Mouse (Mus musculus) stomach, embryonic 15.5 days (tissue): ENCODE data around the gene Brk1. TPM values are rescaled to one million over a fixed set of nuclear protein-coding genes. Genes with fewer than 3 reads are reported as not detected.

ENCODE experiments used
- ATAC-seq: fragments of 200-750 bp; cut with Nextera tagmentation; 2 replicates; pipeline ENCODE4 v1.8.0; 2017; ENCODE audit warnings: low read depth, moderate number of reproducible peaks, moderate TSS enrichment; ENCODE audit not compliant: insufficient read depth, low FRiP score
- H3K27ac ChIP-seq: fragments of 300-500 bp; sonication (generic); 2 replicates; pipeline ENCODE4 v1.5.1; 2015; ENCODE audit warnings: mild to moderate bottlenecking, inconsistent platforms
- H3K27me3 ChIP-seq: fragments of 300-500 bp; sonication (generic); replicated peaks from 2 replicates; pipeline ENCODE4 v1.6.1; 2015; ENCODE audit warnings: inconsistent platforms
- H3K36me3 ChIP-seq: fragments of 300-500 bp; sonication (generic); 2 replicates; pipeline ENCODE4 v1.6.1; 2015; ENCODE audit warnings: inconsistent platforms
- H3K4me1 ChIP-seq: fragments of 300-500 bp; sonication (generic); 2 replicates; pipeline ENCODE4 v1.6.1; 2015; ENCODE audit warnings: inconsistent platforms
- H3K4me2 ChIP-seq: fragments of 300-500 bp; sonication (generic); 2 replicates; pipeline ENCODE4 v1.6.1; 2015; ENCODE audit warnings: mild to moderate bottlenecking, inconsistent platforms
- H3K4me3 ChIP-seq: fragments of 300-500 bp; sonication (generic); replicated peaks from 2 replicates; pipeline ENCODE4 v1.5.1; 2015; ENCODE audit warnings: inconsistent platforms
- H3K9ac ChIP-seq: fragments of 300-500 bp; sonication (generic); 2 replicates; pipeline ENCODE4 v1.6.1; 2015; ENCODE audit warnings: inconsistent platforms
- H3K9me3 ChIP-seq: fragments of 300-500 bp; sonication (generic); 2 replicates; pipeline ENCODE4 v1.6.1; 2016; ENCODE audit warnings: inconsistent platforms
- WGBS: fragments of 180-500 bp; shearing (Covaris S2); methylation state at CpG from one replicate; pipeline ENCODE4 v1.1.7; 2015; 5-methylcytosine and 5-hydroxymethylcytosine counted together
- polyA plus RNA-seq: library from polyadenylated mRNA; unstranded; fragments of >200 nt; fragmentation: Nextera tagmentation; extraction: Ambion mirVana; gene quantifications from 2 replicates; pipeline ENCODE4 v1.2.1, GENCODE M21; 2015

The Brk1 gene
- 199 and 202 TPM in 2 replicates for polyA plus RNA-seq

DNA sequence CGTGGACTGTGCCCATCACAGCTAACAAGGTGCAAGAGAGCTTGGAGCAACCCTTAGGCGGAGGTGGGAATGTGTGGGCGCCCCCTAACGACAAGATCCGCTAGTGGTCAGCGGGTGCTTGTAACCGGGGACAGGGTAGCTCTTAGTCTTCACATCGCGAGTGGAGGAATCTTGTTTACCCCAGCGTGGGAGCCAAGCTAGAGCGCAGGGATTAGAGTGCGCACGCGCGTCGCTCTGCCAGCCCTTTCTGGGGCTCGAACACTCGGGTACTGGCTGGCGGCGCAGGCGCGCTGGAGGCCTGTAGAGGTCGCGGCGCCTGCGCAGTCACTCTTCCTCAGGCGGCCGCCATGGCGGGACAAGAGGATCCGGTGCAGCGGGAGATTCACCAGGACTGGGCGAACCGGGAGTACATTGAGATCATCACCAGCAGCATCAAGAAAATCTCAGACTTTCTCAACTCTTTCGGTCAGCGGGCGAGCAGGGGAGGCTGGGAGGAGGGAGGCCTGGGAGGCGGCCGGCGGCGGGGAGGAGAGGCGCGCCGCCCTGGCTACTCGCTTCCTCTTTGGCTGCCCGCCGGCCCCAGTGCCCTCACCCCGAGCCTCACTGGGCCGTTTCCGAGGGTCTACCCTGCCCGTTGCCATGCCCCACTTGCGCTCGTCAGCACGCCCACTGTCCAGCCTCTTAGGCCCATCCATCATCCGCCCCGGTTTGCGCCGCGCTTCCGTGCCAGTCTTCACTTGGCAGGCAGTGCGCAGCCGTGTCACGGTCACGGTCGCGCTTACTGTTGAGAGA, at the start of gene Brk1:
Brk1 (plus strand) TSS at position 341 of the 792 bp plus-strand sequence.
- H3K36me3 ChIP-seq, result no peaks in the 10 kb centered on the region
- peaks cover 14% of the 10 kb centered on the region for H3K4me1 ChIP-seq
- H3K27ac ChIP-seq, result peak within 1 kb of the TSS; percentile 74
- peak; percentile 92 for ATAC-seq
- H3K9ac ChIP-seq, result peak within 1 kb of the TSS; percentile 86
- under 1% methylated on average over 57 of the region's 65 CpGs for WGBS
- H3K4me2 ChIP-seq, result peak within 1 kb of the TSS; percentile 81
- no peaks in the 10 kb centered on the region for H3K27me3 ChIP-seq
- H3K9me3 ChIP-seq, result no peaks in the 10 kb centered on the region
- peak within 1 kb of the TSS; percentile 92 for H3K4me3 ChIP-seq

DNA sequence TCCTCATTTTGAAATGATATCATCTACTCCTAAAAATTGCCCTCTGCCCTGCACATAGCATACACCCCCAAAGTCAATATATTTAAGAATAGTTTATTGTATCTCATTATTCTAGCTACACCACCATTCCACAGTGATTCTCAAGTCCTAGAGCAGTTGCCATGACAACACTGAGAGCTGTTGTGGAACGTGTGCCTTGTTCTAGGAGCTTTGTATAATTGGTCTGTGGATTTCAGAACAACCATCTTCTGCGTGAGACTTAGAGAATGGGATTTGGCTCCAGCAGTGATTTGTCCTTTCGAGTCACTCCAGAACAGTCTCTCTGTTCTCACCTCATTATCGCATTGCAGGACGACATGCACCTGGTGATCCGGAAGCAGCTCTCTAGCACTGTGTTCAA, 44.8 kb upstream of the Brk1 start:
- Histone ChIP-seq H3K4me3 (no peak overlapping the region), H3K4me2 (no peak overlapping the region), H3K9me3 (no peaks in the 10 kb centered on the region), H3K27ac (no peak overlapping the region), H3K4me1 (no peaks in the 10 kb centered on the region), H3K27me3 (no peaks in the 10 kb centered on the region), H3K9ac (no peak overlapping the region), H3K36me3 (no peaks in the 10 kb centered on the region)
- WGBS, result 82% methylated on average over 6 of the region's 6 CpGs
- ATAC-seq, result no peak

DNA sequence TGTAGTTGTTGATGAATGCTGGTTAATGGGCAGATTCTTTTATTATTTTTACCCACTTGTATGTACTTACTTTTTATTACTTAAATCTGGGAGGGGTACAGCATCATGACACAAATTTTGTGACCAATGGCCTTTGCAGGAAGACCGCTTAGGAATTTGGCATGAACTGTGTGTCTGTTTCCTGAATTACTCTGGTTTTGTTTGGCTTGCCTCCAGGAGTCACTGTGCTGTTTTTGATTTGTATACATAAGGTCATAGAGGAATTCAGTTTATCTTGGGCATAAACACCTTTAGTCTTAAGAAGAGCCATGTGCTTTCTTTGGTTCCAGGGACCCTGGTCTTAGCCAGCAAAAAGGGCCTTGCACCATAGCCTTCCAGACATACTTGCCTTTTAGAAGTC, 40.0 kb upstream of the Brk1 start:
- Histone ChIP-seq H3K4me1 (no peaks in the 10 kb centered on the region), H3K9ac (no peak overlapping the region), H3K4me2 (no peak overlapping the region), H3K27me3 (no peaks in the 10 kb centered on the region), H3K9me3 (no peaks in the 10 kb centered on the region), H3K36me3 (no peaks in the 10 kb centered on the region), H3K27ac (peak overlapping the region; percentile 22; the same call in 1 of the 2 replicates), H3K4me3 (no peak overlapping the region)
- no peak for ATAC-seq
- 67% methylated on average over 1 of the region's 1 CpGs for WGBS

DNA sequence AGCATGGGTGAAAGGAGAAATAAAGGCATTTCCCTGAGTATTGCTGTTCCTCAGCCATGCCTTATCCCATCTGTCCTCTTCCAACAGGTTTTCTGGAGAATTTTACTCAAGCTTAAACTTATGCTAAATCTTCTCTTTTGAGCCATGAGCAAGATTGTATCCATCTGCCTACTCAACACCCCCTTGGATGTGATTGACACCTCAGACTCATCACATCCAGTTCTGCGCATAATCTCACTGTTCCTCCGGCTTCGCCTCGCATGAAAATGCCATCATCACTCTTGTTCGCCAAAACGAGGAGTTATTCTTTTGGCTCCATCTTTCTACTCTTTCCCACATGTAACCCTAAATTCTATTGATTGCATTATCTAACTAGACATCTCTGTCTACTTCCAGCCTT, 28.5 kb upstream of the Brk1 start:
- no peaks in the 10 kb centered on the region for H3K9me3 ChIP-seq
- no peak overlapping the region for H3K9ac ChIP-seq
- no peaks in the 10 kb centered on the region for H3K4me1 ChIP-seq
- peaks cover 6% of the 10 kb centered on the region; the same call in 1 of the 2 replicates for H3K36me3 ChIP-seq
- H3K27ac ChIP-seq, result no peak overlapping the region
- no peak overlapping the region for H3K4me3 ChIP-seq
- H3K4me2 ChIP-seq, result no peak overlapping the region
- 94% methylated on average over 6 of the region's 6 CpGs for WGBS
- ATAC-seq, result no peak
- H3K27me3 ChIP-seq, result no peaks in the 10 kb centered on the region

DNA sequence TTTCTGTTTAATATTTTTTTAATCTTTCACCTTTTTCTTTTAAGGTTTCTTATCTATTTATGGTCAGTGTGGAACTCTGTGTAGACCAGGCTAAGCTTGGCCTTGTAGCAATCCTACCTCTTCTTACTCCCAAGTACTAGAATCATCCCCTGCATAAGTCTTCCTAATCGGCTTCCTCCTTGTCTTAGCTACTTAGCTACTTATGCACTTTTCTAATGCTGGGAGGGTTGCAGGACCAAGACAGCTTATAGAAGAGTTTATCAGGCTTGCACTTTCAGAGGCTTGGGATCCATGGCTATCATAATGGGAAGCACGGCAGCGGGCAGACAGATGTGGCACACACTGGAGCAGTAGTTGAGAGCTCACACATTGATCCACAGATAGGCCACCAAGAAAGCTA, 25.3 kb upstream of the Brk1 start:
- H3K9me3 ChIP-seq, result no peaks in the 10 kb centered on the region
- no peak for ATAC-seq
- WGBS, result 89% methylated on average over 3 of the region's 3 CpGs
- H3K4me3 ChIP-seq, result no peak overlapping the region
- H3K27ac ChIP-seq, result no peak overlapping the region
- H3K4me1 ChIP-seq, result no peaks in the 10 kb centered on the region
- H3K9ac ChIP-seq, result no peak overlapping the region
- H3K27me3 ChIP-seq, result no peaks in the 10 kb centered on the region
- H3K4me2 ChIP-seq, result no peak overlapping the region
- H3K36me3 ChIP-seq, result no peaks in the 10 kb centered on the region

DNA sequence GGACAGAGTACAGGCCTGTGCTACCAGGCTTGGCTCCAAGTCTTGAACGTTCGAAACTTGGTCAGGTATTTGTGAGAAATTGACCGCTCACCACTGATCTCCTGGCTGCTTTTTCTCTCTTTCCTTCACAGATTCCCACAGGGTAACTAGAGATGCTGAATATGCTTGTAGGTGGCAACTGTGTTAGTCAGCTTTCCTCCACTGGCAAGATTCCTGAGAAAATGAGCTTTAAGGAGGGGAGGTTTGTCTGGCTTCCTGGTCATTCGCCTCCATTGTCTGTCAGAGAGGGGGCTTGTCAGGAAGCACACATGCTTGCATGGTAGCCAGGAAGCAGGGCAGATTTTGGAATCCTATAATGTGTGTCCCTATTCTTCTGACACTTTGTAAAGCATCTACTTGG, 21.5 kb upstream of the Brk1 start:
- Histone ChIP-seq H3K4me2 (no peak overlapping the region), H3K27me3 (no peaks in the 10 kb centered on the region), H3K9ac (no peak overlapping the region), H3K4me3 (no peak overlapping the region), H3K27ac (no peak overlapping the region), H3K9me3 (no peaks in the 10 kb centered on the region), H3K4me1 (no peaks in the 10 kb centered on the region), H3K36me3 (no peaks in the 10 kb centered on the region)
- WGBS, result 86% methylated on average over 4 of the region's 4 CpGs
- no peak for ATAC-seq

DNA sequence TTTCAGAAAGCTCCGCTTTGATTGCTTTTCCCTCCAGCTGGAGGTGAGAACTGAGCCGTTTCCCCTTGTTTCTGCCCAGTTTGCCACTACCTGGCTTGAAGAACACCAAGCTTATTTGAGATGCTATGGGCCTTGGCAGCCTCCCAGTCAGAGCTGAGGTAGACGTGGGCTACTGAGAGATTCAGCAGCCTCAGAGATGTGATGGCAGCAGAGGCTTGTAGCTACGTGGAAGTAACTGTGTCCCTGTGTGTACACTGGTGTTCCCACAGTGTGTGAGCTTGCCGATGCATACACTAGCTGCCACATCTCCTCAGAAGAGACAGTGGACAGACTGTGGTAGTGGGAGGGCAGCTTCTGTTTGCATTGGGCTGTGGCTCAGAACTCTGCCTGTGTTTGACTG, 19.5 kb upstream of the Brk1 start:
- Histone ChIP-seq H3K9me3 (no peaks in the 10 kb centered on the region), H3K36me3 (no peaks in the 10 kb centered on the region), H3K9ac (no peak overlapping the region), H3K27ac (no peak overlapping the region), H3K4me1 (no peaks in the 10 kb centered on the region), H3K4me2 (no peak overlapping the region), H3K27me3 (no peaks in the 10 kb centered on the region), H3K4me3 (no peak overlapping the region)
- WGBS, result 86% methylated on average over 5 of the region's 5 CpGs
- no peak for ATAC-seq

DNA sequence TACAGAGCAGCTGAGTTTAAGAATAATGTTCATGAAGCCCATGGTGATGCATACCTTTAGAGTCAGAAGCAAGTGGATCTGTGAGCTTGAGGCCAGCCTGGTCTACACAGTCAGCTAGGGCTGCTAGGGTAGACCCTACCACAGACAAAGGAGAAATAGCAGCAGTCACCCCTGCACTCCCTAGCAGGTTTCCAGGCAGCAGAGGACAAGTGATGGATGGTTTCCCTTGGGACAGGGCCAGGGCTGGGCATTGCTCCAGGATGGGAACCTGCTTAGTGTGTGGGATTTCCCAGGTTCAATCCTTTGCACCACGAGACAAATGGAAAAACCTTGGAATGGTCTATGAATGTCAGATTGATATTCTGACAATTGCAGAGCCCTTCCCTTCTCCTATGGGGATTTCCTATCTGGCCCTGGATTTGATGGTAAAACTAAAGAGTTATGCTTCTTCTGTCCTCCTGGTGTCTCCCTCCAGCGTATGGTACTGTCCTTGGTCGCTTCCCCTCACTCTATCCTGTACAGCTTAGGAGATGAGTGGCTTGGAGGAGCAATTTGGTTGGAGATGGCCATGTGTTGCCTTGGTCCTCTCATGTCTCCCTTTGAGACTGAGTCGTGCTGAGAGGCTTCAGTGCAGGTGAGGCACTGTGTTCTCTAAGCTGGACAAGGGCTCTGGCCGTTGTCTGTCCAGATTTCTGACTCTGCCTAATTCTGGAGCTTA, 17.9 kb upstream of the Brk1 start:
- H3K27ac ChIP-seq, result no peak overlapping the region; the same call in 1 of the 2 replicates
- ATAC-seq, result peak; percentile 68; the same call in 1 of the 2 replicates

DNA sequence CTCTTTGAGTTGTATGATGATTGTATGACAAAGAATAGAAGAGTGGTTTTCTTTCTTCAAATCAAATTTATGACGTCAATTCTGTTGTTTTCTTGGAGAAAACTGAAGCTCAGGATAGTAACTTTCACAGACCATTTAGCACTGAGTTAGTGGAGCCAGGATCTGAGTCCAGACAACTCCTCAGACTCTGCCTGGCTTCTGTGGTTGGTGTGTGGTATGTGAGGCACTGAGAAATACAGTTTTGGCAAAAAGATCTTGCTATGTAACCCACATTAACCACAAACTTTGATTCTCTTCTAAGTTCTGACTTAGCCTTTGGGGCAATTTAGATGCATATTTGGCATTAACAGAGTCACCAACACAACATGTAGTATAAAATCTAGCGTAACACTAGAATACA, 11.9 kb upstream of the Brk1 start:
- WGBS, result 91% methylated on average over 2 of the region's 2 CpGs
- Histone ChIP-seq H3K4me2 (no peak overlapping the region), H3K36me3 (no peaks in the 10 kb centered on the region), H3K9ac (no peak overlapping the region), H3K4me3 (no peak overlapping the region), H3K9me3 (no peaks in the 10 kb centered on the region), H3K27ac (no peak overlapping the region), H3K27me3 (no peaks in the 10 kb centered on the region), H3K4me1 (no peaks in the 10 kb centered on the region)
- no peak for ATAC-seq

More for the DNA sequence above, 17.9 kb upstream of the Brk1 start:
- H3K27me3 ChIP-seq, result no peaks in the 10 kb centered on the region
- no peaks in the 10 kb centered on the region for H3K36me3 ChIP-seq
- no peak overlapping the region for H3K9ac ChIP-seq
- WGBS, result 47% methylated on average over 5 of the region's 5 CpGs
- no peaks in the 10 kb centered on the region for H3K9me3 ChIP-seq
- H3K4me3 ChIP-seq, result no peak overlapping the region
- no peaks in the 10 kb centered on the region for H3K4me1 ChIP-seq
- H3K4me2 ChIP-seq, result no peak overlapping the region

DNA sequence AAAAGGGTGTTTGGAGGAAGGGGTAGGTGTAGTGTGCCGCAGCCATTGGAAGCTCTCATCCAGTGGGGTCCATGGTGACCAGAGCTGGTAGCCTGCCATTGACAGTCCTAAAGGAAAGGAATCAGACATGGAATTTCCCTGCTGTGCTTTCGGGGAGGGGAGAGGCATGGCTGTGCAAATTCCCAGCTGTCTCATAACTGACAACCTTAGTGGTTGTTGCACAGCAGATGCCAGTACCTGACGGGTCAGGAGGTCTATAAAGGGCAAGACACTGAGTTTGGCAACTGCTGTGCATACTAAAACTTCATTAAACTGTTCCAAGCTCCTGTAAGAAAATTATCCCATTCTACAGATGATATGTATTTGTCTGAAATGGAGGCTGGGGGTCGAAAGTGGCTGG, 6.6 kb upstream of the Brk1 start:
- H3K27ac ChIP-seq, result no peak overlapping the region
- ATAC-seq, result no peak
- H3K4me2 ChIP-seq, result no peak overlapping the region
- no peaks in the 10 kb centered on the region for H3K27me3 ChIP-seq
- no peak overlapping the region for H3K9ac ChIP-seq
- 84% methylated on average over 4 of the region's 4 CpGs for WGBS
- H3K9me3 ChIP-seq, result no peaks in the 10 kb centered on the region
- H3K4me1 ChIP-seq, result peaks cover 9% of the 10 kb centered on the region; the same call in 1 of the 2 replicates
- H3K36me3 ChIP-seq, result no peaks in the 10 kb centered on the region
- no peak overlapping the region for H3K4me3 ChIP-seq

DNA sequence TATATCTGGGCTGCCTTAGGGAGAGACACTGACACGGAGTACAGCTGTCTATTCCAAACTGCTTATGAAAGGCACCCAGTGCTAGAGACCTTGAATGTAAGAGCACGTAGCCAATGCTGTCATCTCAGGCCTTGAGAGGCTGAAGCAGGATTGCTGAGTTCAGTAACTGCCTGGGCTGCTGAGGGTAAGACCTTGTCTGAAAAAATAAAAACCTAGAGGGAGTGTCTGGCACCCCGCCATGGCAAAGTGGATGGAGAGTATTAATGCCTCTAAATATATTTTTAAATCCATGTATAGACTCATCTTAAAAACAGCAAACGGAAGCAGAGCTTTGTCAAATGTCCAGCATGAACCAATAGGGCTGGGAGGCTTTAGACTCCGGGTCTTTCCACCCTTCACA, 4.7 kb upstream of the Brk1 start:
- Histone ChIP-seq H3K9ac (no peak overlapping the region), H3K4me3 (no peak overlapping the region), H3K9me3 (no peaks in the 10 kb centered on the region), H3K4me2 (no peak overlapping the region), H3K27me3 (no peaks in the 10 kb centered on the region), H3K36me3 (no peaks in the 10 kb centered on the region), H3K27ac (no peak overlapping the region; the same call in 1 of the 2 replicates), H3K4me1 (peaks cover 9% of the 10 kb centered on the region; the same call in 1 of the 2 replicates)
- 46% methylated on average over 5 of the region's 5 CpGs for WGBS
- ATAC-seq, result 0 out of 2 replicates have a peak, but pooled peaks have one; percentile 25

DNA sequence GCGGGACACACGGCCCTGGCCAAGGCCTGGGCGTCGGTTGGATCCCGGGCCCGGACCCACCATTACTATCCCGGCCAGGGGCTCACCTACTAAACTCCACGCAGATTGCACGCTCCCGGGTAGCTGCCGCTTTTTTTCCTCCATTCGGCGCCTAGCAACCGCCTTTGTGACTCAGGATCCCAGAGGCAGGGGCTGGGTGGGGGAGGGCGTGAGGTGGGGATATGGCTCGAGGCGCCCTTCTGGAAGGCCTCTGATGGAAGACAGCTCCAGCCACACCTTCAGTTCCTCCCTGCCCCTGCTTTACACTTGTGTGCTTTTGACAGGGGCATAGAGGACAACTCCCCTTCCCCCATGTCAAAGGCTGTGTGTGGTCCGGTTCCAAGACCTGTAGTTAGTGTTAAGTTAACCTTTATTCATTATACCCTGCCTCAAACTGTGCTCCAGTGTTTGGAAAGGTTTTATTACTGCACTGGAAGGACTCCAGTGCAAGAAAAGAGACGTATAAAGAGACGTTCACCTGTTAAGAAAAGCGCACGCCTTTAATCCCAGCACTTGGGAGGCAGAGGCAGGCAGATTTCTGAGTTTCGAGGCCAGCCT, 3.9 kb upstream of the Brk1 start, which contains the start of gene Fancd2os:
Fancd2os (minus strand) TSS at position 173 of the 597 bp plus-strand sequence.
- no peaks in the 10 kb centered on the region for H3K36me3 ChIP-seq
- H3K9me3 ChIP-seq, result no peaks in the 10 kb centered on the region
- no peak within 1 kb of the TSS for H3K9ac ChIP-seq
- H3K4me3 ChIP-seq, result no peak within 1 kb of the TSS
- no peak for ATAC-seq
- 40% methylated on average over 23 of the region's 23 CpGs for WGBS
- H3K4me2 ChIP-seq, result 0 out of 2 replicates have a peak within 1 kb of the TSS, but pooled peaks have one; percentile 3
- peaks cover 9% of the 10 kb centered on the region; the same call in 1 of the 2 replicates for H3K4me1 ChIP-seq
- no peak within 1 kb of the TSS; the same call in 1 of the 2 replicates for H3K27ac ChIP-seq
- no peaks in the 10 kb centered on the region for H3K27me3 ChIP-seq
